Mouse (Mus musculus) intestine, embryonic 15.5 days (tissue): ENCODE results near the gene Ubr4. TPM values are rescaled to one million over a fixed set of nuclear protein-coding genes. Genes with fewer than 3 reads are reported as not detected.

ENCODE experiments used
- ATAC-seq: fragments of 200-750 bp; cut with Nextera tagmentation; 2 replicates; pipeline ENCODE4 v1.8.0; 2017; ENCODE audit warnings: moderate TSS enrichment, moderate library complexity
- H3K27ac ChIP-seq: fragments of 300-500 bp; sonication (generic); 2 replicates; pipeline ENCODE4 v1.5.1; 2015; ENCODE audit warnings: mild to moderate bottlenecking, inconsistent platforms
- H3K27me3 ChIP-seq: fragments of 300-500 bp; sonication (generic); replicated peaks from 2 replicates; pipeline ENCODE4 v1.6.1; 2015; ENCODE audit warnings: inconsistent platforms
- H3K36me3 ChIP-seq: fragments of 300-500 bp; sonication (generic); 2 replicates; pipeline ENCODE4 v1.6.1; 2015; ENCODE audit warnings: inconsistent platforms
- H3K4me1 ChIP-seq: fragments of 300-500 bp; sonication (generic); replicated peaks from 2 replicates; pipeline ENCODE4 v1.6.1; 2015; ENCODE audit warnings: inconsistent platforms
- H3K4me2 ChIP-seq: fragments of 300-500 bp; sonication (generic); replicated peaks from 2 replicates; pipeline ENCODE4 v1.6.1; 2015; ENCODE audit warnings: mild to moderate bottlenecking, inconsistent platforms
- H3K4me3 ChIP-seq: fragments of 300-500 bp; sonication (generic); replicated peaks from 2 replicates; pipeline ENCODE4 v1.5.1; 2015; ENCODE audit warnings: inconsistent platforms
- H3K9ac ChIP-seq: fragments of 300-500 bp; sonication (generic); 2 replicates; pipeline ENCODE4 v1.6.1; 2015; ENCODE audit warnings: inconsistent platforms
- H3K9me3 ChIP-seq: fragments of 300-500 bp; sonication (generic); 2 replicates; pipeline ENCODE4 v1.6.1; 2016; ENCODE audit warnings: inconsistent platforms
- WGBS: fragments of 180-500 bp; shearing (Covaris S2); methylation state at CpG from one replicate; pipeline ENCODE4 v1.1.7; 2015; 5-methylcytosine and 5-hydroxymethylcytosine counted together
- polyA plus RNA-seq: library from polyadenylated mRNA; unstranded; fragments of >200 nt; fragmentation: Nextera tagmentation; extraction: Ambion mirVana; gene quantifications from 2 replicates; pipeline ENCODE4 v1.2.1, GENCODE M21; 2015

Gene Ubr4
- polyA plus RNA-seq, 1 experiment from 2014 or later, result 52.7 TPM

DNA sequence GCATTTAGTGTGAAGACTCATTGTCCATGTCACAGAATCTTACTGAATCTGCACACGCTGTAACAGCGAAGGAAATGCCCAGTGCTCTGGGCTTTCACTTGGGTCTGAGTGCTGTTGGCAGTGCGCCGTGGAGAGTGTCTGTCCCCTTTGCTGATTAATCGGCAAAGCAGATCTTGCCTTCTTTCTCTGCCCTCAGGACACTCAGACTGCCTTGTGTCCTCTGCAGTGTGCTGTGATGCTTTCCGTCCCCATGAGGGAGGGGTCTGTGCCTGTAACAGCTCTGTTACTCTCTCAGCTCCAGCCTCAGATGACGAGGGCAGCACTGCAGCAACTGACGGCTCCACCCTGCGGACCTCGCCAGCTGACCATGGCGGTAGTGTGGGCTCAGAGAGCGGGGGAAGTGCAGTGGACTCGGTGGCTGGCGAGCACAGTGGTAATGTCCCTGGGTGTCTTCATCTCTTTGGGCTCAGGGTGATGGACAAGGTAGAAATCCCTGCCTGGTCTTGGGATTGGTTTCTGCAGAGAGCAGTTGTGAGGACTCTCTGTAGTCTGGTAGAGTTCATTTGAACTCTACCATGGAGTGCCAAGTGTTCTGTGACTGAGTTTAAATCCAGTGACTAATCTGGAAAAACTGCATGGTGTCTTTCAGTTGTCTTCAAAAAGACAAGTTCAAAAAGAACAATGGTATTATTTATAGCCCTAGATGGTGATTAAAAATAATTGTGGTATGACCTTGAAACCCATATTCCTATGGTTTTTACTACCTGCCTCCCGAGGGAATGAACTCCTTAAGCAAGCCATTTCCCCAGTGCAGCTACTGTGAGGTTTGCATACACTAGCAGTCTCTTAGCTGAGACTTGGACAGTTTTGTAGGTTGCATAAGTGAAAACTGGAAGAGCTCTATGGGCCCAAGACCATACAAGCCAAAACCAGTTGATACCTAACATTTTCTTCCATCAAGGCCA lies 90.3 kb downstream of the Ubr4 start:
- H3K36me3 ChIP-seq, result peaks cover 76% of the 10 kb centered on the region
- H3K4me2 ChIP-seq, result no peak overlapping the region
- 87% methylated on average over 15 of the region's 15 CpGs for WGBS
- H3K9ac ChIP-seq, result no peak overlapping the region
- no peak overlapping the region for H3K27ac ChIP-seq
- H3K4me1 ChIP-seq, result no peaks in the 10 kb centered on the region
- H3K9me3 ChIP-seq, result no peaks in the 10 kb centered on the region
- no peak for ATAC-seq
- no peaks in the 10 kb centered on the region for H3K27me3 ChIP-seq
- no peak overlapping the region for H3K4me3 ChIP-seq

DNA sequence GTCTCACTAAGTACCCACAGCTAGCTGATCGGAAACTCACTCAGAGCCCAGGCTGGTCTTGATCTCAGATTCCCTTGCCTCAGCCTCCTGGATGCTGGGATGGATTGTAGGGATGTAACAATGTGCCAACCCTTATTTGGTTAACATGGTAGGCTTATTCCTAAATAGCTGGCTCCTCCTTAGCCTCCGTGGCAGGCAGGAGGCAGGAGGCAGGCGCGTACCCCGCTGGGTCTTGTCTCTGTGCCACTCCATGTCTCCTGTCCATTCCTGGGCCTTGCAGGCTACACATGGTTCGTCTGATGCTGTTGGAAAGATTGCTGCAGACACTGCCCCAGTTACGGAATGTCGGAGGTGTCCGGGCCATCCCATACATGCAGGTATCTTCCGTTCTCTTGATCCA lies 91.9 kb downstream of the Ubr4 start:
- no peak overlapping the region for H3K9ac ChIP-seq
- WGBS, result 95% methylated on average over 10 of the region's 10 CpGs
- no peak overlapping the region for H3K4me2 ChIP-seq
- H3K36me3 ChIP-seq, result peaks cover 77% of the 10 kb centered on the region
- no peaks in the 10 kb centered on the region for H3K27me3 ChIP-seq
- H3K4me1 ChIP-seq, result no peaks in the 10 kb centered on the region
- no peak overlapping the region for H3K27ac ChIP-seq
- no peaks in the 10 kb centered on the region for H3K9me3 ChIP-seq
- ATAC-seq, result no peak
- H3K4me3 ChIP-seq, result no peak overlapping the region

DNA sequence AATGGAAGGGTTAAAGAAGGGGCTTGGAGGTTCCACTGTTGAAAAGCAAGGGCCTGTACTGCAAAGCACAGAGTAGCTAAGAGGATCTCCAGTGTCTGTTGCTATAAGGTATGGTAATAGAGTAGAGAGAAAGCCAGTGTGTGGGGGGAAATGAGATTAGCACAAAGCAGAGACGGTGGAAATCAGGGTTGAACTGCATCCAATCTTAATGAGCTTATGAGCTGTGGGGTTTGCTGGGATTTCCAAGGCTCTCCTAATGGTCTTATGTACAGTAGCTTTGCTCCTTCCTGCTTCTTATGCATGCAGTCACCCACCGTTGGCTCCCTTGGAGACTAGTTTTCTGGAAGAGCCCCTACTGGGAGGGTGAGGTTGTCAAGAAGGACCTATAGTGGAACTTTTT lies 93.8 kb downstream of the Ubr4 start:
- Histone ChIP-seq H3K4me2 (no peak overlapping the region), H3K4me1 (no peaks in the 10 kb centered on the region), H3K27ac (no peak overlapping the region), H3K27me3 (no peaks in the 10 kb centered on the region), H3K36me3 (peaks cover 78% of the 10 kb centered on the region), H3K4me3 (no peak overlapping the region), H3K9ac (no peak overlapping the region), H3K9me3 (no peaks in the 10 kb centered on the region)
- 83% methylated on average over 2 of the region's 2 CpGs for WGBS
- no peak for ATAC-seq

DNA sequence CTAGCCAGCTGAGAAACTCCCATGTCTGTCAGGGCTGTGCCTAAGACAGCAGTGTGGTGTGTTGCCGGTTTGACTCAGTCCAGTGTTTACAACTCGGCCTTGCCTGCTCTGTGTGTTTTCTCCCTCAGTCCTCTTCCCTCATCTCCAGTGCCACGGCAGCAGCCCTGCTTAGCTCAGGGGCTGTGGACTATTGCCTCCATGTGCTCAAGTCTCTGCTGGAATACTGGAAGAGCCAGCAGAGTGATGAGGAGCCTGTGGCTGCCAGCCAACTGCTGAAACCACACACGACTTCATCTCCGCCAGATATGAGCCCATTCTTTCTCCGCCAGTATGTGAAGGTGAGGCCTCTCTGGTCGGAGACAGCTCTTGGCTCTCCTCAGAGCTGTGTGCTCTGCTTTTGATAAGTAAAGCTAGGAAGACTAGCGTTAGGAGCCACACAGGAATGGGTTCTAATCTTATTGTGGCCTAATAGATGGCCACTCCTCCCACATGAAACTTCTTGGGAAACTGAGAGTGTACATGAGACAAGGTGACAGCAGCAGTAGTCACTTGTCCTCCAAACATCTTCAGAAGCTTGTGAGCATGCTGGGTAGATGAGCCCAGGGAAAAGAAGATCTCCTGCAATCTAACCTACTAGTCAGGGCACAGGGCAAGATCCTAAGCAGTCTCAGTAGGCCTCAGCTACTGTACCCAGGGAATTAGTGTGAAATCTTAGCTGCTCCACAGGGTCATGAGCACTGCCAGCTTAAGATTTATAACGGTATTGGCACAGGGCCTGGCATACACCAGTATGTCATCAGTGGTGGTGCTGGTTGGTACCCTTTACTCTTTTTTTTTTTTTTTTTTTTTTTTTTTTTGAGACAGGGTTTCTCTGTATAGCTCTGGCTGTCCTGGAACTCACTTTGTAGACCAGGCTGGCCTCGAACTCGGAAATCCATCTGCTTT lies 94.6 kb downstream of the Ubr4 start:
- H3K4me1 ChIP-seq, result no peaks in the 10 kb centered on the region
- no peaks in the 10 kb centered on the region for H3K9me3 ChIP-seq
- 92% methylated on average over 11 of the region's 11 CpGs for WGBS
- no peaks in the 10 kb centered on the region for H3K27me3 ChIP-seq
- H3K27ac ChIP-seq, result no peak overlapping the region
- H3K4me2 ChIP-seq, result no peak overlapping the region
- peaks cover 80% of the 10 kb centered on the region for H3K36me3 ChIP-seq
- ATAC-seq, result no peak
- H3K4me3 ChIP-seq, result no peak overlapping the region
- no peak overlapping the region for H3K9ac ChIP-seq

DNA sequence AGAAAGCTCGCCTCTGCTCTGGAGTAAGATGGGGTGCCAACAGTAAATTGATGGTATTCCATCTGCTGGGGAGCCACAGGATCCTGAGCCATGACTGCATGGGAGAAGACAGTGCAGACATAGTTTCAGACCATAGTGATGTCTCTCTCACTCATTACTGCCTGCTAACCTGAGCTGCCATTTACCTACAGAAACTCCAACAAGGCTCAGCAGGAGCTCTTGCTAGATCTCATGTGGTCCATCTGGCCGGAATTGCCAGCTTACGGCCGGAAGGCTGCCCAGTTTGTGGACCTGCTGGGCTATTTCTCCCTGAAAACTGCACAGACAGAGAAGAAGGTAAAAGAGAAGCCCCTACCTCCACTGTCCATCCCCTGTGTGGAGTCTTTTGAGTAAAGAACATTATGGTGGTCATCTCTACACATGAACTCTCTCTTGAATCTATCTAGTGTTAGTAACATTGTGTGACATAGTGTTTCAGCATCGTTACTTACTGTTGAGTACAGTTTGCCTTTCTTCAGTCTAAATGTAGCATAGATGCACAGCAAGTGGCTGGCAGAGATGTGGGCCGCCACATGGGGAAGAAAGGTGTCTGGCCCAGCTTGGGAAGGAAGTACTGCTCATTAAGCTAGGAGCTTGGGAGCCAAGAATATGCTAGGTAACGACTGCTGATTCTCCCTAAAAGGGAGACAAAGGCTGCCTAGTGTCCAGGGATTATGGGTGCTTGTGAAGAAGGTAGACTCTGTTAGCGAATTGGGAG lies 100.7 kb downstream of the Ubr4 start:
- ATAC-seq, result no peak

DNA sequence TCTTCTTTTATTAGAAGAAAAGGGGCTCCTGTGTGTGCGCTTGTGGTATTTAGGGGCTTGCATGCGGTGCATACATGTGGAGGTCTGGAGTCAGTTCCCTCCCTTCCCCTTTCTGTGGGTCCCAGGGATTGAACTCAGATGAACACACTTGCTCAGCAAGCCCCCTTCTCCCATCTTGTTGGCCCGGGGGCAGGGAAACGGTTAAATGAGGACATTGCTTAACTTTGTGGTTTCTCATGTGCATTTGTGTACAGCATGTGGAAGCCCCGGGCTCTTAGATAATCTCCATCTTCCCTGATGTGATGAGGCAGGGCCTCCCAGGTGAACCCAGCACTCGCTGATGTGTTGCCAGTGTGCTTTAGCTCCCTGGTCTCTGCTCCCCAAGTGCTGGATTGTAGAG lies 101.9 kb downstream of the Ubr4 start:
- Histone ChIP-seq H3K4me3 (no peak overlapping the region), H3K9ac (no peak overlapping the region), H3K9me3 (no peaks in the 10 kb centered on the region), H3K27ac (no peak overlapping the region), H3K4me2 (no peak overlapping the region), H3K27me3 (no peaks in the 10 kb centered on the region), H3K36me3 (peaks cover 75% of the 10 kb centered on the region), H3K4me1 (no peaks in the 10 kb centered on the region)
- ATAC-seq, result no peak
- WGBS, result 88% methylated on average over 6 of the region's 6 CpGs

More for the DNA sequence above, 100.7 kb downstream of the Ubr4 start:
- Histone ChIP-seq H3K4me2 (no peak overlapping the region), H3K9me3 (no peaks in the 10 kb centered on the region), H3K27ac (no peak overlapping the region), H3K9ac (no peak overlapping the region), H3K4me1 (no peaks in the 10 kb centered on the region), H3K4me3 (no peak overlapping the region), H3K36me3 (peaks cover 77% of the 10 kb centered on the region), H3K27me3 (no peaks in the 10 kb centered on the region)
- 94% methylated on average over 8 of the region's 8 CpGs for WGBS

DNA sequence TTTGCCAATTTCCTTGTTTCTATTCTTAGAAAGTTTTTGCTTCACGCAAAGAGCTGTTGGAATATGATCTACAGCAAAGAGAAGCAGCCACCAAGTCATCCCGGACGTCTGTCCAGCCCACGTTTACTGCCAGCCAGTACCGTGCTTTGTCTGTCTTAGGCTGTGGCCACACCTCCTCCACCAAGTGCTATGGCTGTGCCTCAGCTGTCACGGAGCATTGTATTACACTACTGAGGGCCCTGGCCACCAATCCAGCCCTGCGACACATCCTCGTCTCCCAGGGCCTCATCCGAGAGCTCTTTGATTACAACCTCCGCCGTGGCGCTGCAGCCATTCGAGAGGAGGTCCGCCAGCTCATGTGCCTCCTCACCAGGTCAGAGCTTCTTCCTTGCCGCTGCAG lies 107.6 kb downstream of the Ubr4 start:
- Histone ChIP-seq H3K9me3 (no peaks in the 10 kb centered on the region), H3K4me1 (no peaks in the 10 kb centered on the region), H3K27ac (no peak overlapping the region), H3K4me3 (no peak overlapping the region), H3K36me3 (peaks cover 83% of the 10 kb centered on the region), H3K4me2 (no peak overlapping the region), H3K9ac (no peak overlapping the region), H3K27me3 (no peaks in the 10 kb centered on the region)
- WGBS, result 89% methylated on average over 15 of the region's 15 CpGs
- no peak for ATAC-seq

DNA sequence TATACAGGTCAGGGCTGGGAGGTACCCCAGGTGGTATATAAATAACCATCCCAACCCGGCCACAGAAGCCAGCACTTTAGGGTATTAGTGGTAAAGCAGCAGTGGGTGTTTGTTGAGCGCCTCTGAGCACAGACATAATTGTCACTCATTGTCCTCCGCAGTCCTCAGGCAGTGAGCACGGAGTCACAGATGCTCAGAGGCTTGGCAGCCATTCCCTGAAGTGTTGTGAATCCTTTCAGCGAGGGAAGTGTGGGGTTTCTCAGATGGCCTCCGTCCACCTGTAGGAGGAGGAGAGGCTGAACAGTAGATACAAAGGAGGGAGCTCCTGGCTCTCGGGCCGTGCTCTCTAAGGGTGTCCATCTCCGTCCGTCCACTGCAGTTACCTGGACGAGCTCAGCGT lies 111.8 kb downstream of the Ubr4 start:
- 92% methylated on average over 12 of the region's 12 CpGs for WGBS
- no peaks in the 10 kb centered on the region for H3K4me1 ChIP-seq
- H3K9me3 ChIP-seq, result no peaks in the 10 kb centered on the region
- H3K27ac ChIP-seq, result no peak overlapping the region
- ATAC-seq, result no peak
- no peak overlapping the region for H3K4me3 ChIP-seq
- no peak overlapping the region for H3K4me2 ChIP-seq
- no peak overlapping the region for H3K9ac ChIP-seq
- H3K36me3 ChIP-seq, result peaks cover 80% of the 10 kb centered on the region
- no peaks in the 10 kb centered on the region for H3K27me3 ChIP-seq

DNA sequence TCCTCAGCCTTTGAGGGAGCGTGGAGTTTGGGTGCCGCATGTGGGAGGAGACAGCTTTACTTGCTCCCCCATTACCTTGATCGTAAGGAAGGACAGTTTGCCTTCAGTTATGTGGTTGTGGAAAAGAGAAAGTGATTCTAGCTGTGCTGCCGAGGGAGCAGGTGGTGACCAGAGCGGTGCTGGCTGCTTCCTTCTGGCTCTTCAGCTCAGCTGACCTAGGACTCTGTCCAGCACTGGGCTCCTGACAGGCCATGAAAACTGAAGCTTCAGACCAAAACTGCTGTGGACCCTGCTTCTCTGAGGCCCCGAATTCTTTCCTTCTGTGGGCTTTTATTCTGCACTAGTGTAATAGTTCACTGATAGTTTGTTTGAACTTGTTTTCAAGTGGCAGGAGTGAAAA lies 114.1 kb downstream of the Ubr4 start:
- no peaks in the 10 kb centered on the region for H3K9me3 ChIP-seq
- 86% methylated on average over 6 of the region's 6 CpGs for WGBS
- no peak overlapping the region for H3K4me3 ChIP-seq
- H3K27me3 ChIP-seq, result no peaks in the 10 kb centered on the region
- peaks cover 86% of the 10 kb centered on the region for H3K36me3 ChIP-seq
- H3K27ac ChIP-seq, result no peak overlapping the region
- no peaks in the 10 kb centered on the region for H3K4me1 ChIP-seq
- no peak for ATAC-seq
- no peak overlapping the region for H3K4me2 ChIP-seq
- no peak overlapping the region for H3K9ac ChIP-seq

DNA sequence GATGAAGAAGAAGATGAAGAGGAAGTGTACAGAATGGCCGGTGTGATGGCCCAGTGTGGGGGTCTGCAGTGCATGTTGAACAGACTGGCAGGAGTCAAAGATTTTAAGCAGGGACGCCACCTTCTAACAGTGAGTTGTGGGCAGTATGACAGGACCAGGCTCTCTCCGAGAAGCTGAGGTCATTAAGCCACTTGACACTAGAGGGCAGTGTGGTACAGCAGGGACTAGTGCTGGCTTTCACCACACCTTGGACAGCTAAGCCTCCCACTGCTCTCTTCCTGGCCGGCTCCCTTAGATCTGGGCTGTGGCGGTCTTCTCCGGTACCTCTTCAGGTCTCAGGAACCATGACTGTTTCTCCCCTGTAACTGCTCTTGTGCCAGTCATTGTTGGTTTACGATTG lies 117.8 kb downstream of the Ubr4 start:
- peak; percentile 78 for ATAC-seq
- H3K4me2 ChIP-seq, result no peak overlapping the region
- no peaks in the 10 kb centered on the region for H3K9me3 ChIP-seq
- H3K27ac ChIP-seq, result no peak overlapping the region
- H3K9ac ChIP-seq, result no peak overlapping the region
- WGBS, result 41% methylated on average over 7 of the region's 7 CpGs
- H3K36me3 ChIP-seq, result peaks cover 84% of the 10 kb centered on the region
- H3K4me3 ChIP-seq, result no peak overlapping the region
- H3K27me3 ChIP-seq, result no peaks in the 10 kb centered on the region
- H3K4me1 ChIP-seq, result no peaks in the 10 kb centered on the region

DNA sequence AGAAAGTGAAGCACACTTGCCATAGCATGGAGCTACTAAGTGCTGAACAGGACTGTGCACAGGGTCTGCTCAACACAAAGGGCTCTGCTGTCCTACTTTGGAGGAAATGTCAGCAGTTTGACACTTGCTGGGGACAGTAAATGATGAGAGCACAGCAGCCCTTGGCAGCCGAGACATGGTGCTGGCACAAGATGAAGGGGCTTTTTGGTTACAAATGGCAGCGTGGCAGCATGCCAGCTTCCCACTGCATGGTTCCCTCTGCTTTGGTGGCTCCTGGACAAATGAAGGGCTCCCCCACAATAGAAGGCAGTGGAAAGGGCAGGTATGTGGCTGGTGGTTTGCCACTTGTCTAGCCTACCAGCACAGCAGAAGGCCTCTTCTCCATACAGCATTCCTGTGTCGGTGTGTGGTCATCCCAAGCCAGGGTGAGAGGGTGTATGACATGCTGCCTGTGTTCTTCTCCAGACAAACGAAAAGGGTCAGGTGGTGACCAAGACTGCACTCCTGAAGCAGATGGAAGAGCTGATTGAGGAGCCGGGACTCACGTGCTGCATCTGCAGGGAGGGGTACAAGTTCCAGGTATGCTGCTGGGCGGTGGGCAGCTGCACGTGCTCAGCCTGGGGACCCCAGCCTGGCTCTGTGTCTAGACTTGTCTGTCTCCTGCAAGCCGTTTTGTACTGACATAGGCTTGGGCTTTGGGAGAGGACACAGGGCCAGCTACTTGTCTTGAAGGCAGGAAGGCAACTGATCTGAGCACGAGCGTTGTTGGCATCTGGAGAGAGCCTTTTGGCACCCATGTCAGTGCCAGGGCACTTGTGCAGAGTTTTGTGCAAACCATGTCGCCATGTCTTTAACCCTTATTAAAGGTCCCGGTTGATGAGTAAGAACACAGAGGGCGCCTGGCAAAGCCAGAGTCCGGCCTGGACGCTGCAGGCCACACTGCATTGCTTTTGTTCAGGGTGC lies 124.5 kb downstream of the Ubr4 start:
- H3K27me3 ChIP-seq, result no peaks in the 10 kb centered on the region
- no peaks in the 10 kb centered on the region for H3K9me3 ChIP-seq
- H3K4me2 ChIP-seq, result no peak overlapping the region
- H3K4me3 ChIP-seq, result no peak overlapping the region
- no peak overlapping the region for H3K9ac ChIP-seq
- peaks cover 9% of the 10 kb centered on the region; the same call in 1 of the 2 replicates for H3K4me1 ChIP-seq
- ATAC-seq, result no peak
- H3K36me3 ChIP-seq, result peaks cover 82% of the 10 kb centered on the region
- 92% methylated on average over 16 of the region's 16 CpGs for WGBS
- H3K27ac ChIP-seq, result no peak overlapping the region
